Mouse (Mus musculus) lung, embryonic 16.5 days (tissue): ENCODE measurements around the gene Usp29. TPM values are rescaled to one million over a fixed set of nuclear protein-coding genes. Genes with fewer than 3 reads are reported as not detected.
"Not testable (repeated sequence)": the region's sequence is repeated elsewhere in the genome, so short reads cannot be mapped to it uniquely, and the experiment has no call there.

ENCODE experiments used
- ATAC-seq: fragments of 200-750 bp; cut with Nextera tagmentation; 2 replicates; pipeline ENCODE4 v1.8.0; 2017; ENCODE audit warnings: low read depth, mild to moderate bottlenecking, moderate library complexity
- H3K27ac ChIP-seq: fragments of 300-500 bp; sonication (generic); 2 replicates; pipeline ENCODE4 v1.5.1; 2014; ENCODE audit warnings: mild to moderate bottlenecking, control low read depth, low read length
- H3K27me3 ChIP-seq: fragments of 300-500 bp; sonication (generic); 2 replicates; pipeline ENCODE4 v1.6.1; 2014; ENCODE audit warnings: low read depth, low read length, mixed read lengths; ENCODE audit not compliant: control insufficient read depth, insufficient read depth
- H3K36me3 ChIP-seq: fragments of 300-500 bp; sonication (generic); 2 replicates; pipeline ENCODE4 v1.6.1; 2014; ENCODE audit warnings: low read length; ENCODE audit not compliant: control insufficient read depth, insufficient read depth
- H3K4me1 ChIP-seq: fragments of 300-500 bp; sonication (generic); replicated peaks from 2 replicates; pipeline ENCODE4 v1.6.1; 2014; ENCODE audit warnings: low read length, mixed read lengths; ENCODE audit not compliant: control insufficient read depth, insufficient read depth
- H3K4me2 ChIP-seq: fragments of 300-500 bp; sonication (generic); 2 replicates; pipeline ENCODE4 v1.6.1; 2014; ENCODE audit warnings: low read depth, low read length, control low read depth
- H3K4me3 ChIP-seq: fragments of 300-500 bp; sonication (generic); 2 replicates; pipeline ENCODE4 v1.5.1; 2014; ENCODE audit warnings: mild to moderate bottlenecking, low read length, control low read depth
- H3K9ac ChIP-seq: fragments of 300-500 bp; sonication (generic); 2 replicates; pipeline ENCODE4 v1.6.1; 2014; ENCODE audit warnings: low read length, control low read depth
- H3K9me3 ChIP-seq: fragments of 300-500 bp; sonication (generic); 2 replicates; pipeline ENCODE4 v1.6.1; 2016; ENCODE audit warnings: low read length; ENCODE audit not compliant: control insufficient read depth
- WGBS: fragments of 180-500 bp; shearing (Covaris S2); extraction: QIAGEN DNeasy Blood & Tissue Kit; methylation state at CpG from one replicate; pipeline ENCODE4 v1.1.7; 2014; 5-methylcytosine and 5-hydroxymethylcytosine counted together
- polyA plus RNA-seq: library from polyadenylated mRNA; unstranded; fragments of >200 nt; fragmentation: Nextera tagmentation; extraction: Ambion mirVana; gene quantifications from 2 replicates; pipeline ENCODE4 v1.2.1, GENCODE M21; 2015

Gene Usp29
- polyA plus RNA-seq, 1 experiment from 2014 or later = 5.1 TPM

DNA sequence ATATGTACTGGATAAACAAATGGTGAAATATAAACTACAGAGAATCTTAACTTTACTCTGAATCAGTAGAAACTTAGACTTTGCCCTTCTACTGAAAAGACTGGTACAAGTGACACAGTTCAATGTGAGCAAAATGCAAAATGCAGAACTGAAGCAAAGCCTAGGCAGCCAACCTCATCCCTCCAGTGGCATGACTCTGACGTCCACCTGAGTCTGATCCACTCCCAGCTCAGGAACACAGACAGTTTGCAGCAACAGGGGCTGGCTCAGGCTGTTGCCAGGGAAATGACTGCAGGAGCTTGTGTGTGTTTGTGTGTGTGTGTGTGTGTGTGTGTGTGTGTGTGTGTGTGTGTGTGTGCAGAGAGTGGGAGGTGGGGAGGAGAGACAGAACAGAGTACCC is 147.8 kb downstream of the Usp29 start:
- no peak overlapping the region for H3K4me2 ChIP-seq
- H3K4me3 ChIP-seq = no peak overlapping the region
- H3K9me3 ChIP-seq = no peaks in the 10 kb centered on the region
- no peaks in the 10 kb centered on the region for H3K36me3 ChIP-seq
- no peaks in the 10 kb centered on the region for H3K27me3 ChIP-seq
- no peak overlapping the region for H3K27ac ChIP-seq
- ATAC-seq = no peak
- H3K4me1 ChIP-seq = no peaks in the 10 kb centered on the region
- no peak overlapping the region for H3K9ac ChIP-seq
- WGBS = 57% methylated on average over 1 of the region's 1 CpGs

DNA sequence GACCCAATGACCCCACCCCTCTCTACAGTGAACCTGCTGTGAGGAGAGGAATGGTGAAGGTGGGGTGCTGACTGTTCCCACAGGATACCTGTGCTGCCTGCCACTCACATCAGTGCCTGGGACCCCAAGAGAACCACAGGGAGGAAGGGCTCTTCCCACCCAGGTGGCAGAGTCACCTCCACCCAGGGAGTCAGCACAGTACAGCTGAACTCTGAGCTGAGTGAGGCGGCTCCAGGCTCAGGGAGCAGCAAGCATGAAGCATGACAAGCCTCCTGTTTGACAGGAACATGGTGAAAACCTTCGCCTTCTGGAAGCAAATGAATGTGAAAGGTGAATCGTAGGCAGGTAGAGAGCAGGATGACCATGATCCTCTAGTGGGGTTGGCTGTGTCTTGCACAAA is 148.5 kb downstream of the Usp29 start:
- H3K4me1 ChIP-seq, H3K4me3 ChIP-seq, H3K4me2 ChIP-seq, H3K9ac ChIP-seq, H3K36me3 ChIP-seq, H3K27ac ChIP-seq, H3K9me3 ChIP-seq, H3K27me3 ChIP-seq: not testable (repeated sequence)
- ATAC-seq = peak; percentile 26; the same call in 1 of the 2 replicates
- 97% methylated on average over 3 of the region's 3 CpGs for WGBS

DNA sequence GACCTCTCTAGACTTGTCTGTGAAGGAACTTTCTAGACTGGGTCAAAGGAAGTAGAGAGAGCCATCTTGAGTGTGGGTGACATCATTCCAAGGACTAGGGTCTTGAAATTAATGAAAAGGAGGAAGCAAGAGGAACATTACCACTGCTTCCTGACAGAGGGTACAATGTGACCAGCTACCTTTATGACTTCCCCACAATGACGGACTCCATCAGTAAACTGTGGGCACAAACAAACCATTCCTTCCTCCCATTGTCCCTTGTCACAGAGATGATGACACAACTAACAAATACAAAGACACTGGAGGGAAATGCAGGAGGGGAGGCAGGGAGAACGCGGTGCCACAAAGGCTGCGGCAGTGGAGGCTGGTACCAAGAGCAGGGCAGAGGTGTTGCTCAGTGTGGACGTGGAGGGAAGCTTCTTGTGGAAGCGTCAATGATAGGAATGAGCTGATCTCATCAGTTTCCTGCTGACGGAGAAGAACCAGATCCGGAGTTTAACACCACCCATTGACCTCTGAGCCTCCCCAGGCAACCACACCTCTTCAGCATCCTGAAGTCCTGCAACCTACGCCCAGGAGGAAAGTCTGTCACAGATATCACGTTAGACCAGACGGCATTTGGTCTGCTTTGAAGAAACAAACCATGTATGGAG is 149.3 kb downstream of the Usp29 start:
- H3K9me3 ChIP-seq = no peaks in the 10 kb centered on the region
- 56% methylated on average over 11 of the region's 11 CpGs for WGBS
- ATAC-seq = peak; percentile 59
- H3K4me1 ChIP-seq = no peaks in the 10 kb centered on the region
- no peak overlapping the region for H3K9ac ChIP-seq
- no peaks in the 10 kb centered on the region for H3K27me3 ChIP-seq
- H3K4me2 ChIP-seq = no peak overlapping the region
- H3K4me3 ChIP-seq = no peak overlapping the region
- H3K36me3 ChIP-seq = no peaks in the 10 kb centered on the region
- no peak overlapping the region for H3K27ac ChIP-seq

DNA sequence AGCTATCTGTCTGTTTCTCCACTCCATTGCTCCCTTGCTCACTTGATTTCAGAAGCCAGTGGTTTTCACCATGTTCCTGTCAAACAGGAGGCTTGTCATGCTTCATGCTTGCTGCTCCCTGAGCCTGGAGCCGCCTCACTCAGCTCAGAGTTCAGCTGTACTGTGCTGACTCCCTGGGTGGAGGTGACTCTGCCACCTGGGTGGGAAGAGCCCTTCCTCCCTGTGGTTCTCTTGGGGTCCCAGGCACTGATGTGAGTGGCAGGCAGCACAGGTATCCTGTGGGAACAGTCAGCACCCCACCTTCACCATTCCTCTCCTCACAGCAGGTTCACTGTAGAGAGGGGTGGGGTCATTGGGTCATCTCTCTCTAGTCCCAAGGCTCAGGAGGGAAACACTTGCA is 150.5 kb downstream of the Usp29 start:
- ATAC-seq, H3K27me3 ChIP-seq, H3K27ac ChIP-seq, H3K36me3 ChIP-seq, H3K9me3 ChIP-seq, H3K4me2 ChIP-seq, H3K4me1 ChIP-seq, H3K9ac ChIP-seq, H3K4me3 ChIP-seq: not testable (repeated sequence)
- 100% methylated on average over 1 of the region's 1 CpGs for WGBS

DNA sequence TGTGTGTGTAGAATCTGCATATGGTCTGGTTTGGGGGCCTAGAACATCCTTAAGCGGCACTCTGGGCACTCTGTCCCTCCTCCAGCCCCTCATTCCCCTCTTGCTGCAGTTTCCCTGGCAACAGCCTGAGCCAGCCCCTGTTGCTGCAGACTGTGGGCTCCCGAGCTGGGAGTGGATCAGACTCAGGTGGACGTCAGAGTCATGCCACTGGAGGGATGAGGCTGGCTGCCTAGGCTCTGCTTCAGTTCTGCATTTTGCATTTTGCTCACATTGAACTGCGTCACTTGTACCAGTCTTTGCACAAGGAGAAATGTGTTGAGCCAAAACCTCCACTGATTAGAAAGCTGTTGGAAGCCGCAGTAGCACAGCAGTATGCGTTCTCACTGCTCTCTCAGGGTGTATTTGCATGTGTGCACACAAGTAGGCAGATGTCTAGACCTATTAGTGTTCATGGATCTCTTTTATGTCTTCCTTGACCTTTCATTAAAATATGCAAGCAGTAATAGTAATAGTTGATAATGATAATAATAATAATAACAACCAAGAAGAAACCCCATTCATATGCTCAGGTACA is 151.2 kb downstream of the Usp29 start:
- Histone ChIP-seq H3K27ac (no peak overlapping the region), H3K4me2 (no peak overlapping the region), H3K4me1 (no peaks in the 10 kb centered on the region), H3K9ac (no peak overlapping the region), H3K36me3 (no peaks in the 10 kb centered on the region), H3K9me3 (no peaks in the 10 kb centered on the region), H3K27me3 (no peaks in the 10 kb centered on the region), H3K4me3 (no peak overlapping the region)
- WGBS = 42% methylated on average over 6 of the region's 6 CpGs
- no peak for ATAC-seq

DNA sequence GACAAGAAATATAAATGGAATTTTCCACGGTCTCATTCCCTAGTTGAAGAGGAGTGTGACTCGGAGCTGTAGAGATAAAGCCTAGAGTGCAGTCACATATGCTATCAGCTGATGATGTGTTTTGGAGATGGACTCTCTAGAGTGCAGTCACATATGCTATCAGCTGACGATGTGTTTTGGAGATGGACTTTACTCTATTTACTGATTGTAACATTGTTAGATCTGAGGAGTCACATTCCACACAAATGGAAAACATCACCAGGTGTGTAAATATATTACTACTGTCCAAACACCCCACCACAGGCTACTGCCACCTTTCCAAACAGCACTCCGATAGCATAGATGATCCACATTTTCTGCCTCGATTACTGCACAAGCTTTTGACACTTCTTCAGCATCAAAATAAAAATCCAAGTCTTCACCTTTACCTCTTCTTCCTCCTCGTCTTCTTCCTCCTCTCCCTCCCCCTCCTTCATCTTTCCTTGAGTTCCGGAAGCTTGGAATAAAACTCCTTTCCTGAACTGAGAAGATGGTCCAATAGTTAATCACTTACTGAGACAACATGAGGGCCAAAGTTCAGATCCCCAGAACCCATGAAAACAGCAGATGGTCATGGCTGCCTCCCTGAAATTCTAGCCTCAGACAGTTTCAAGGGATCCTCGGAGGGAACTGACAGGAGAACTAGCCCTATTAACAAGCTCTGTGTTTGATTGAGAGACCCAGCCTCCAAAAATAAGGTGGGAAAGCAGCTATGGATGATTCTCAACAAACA is 153.2 kb downstream of the Usp29 start:
- Histone ChIP-seq H3K27me3 (no peaks in the 10 kb centered on the region), H3K4me3 (no peak overlapping the region), H3K4me1 (no peaks in the 10 kb centered on the region), H3K9ac (no peak overlapping the region), H3K27ac (no peak overlapping the region), H3K9me3 (no peaks in the 10 kb centered on the region), H3K36me3 (no peaks in the 10 kb centered on the region), H3K4me2 (no peak overlapping the region)
- WGBS = 60% methylated on average over 8 of the region's 8 CpGs
- ATAC-seq = no peak

DNA sequence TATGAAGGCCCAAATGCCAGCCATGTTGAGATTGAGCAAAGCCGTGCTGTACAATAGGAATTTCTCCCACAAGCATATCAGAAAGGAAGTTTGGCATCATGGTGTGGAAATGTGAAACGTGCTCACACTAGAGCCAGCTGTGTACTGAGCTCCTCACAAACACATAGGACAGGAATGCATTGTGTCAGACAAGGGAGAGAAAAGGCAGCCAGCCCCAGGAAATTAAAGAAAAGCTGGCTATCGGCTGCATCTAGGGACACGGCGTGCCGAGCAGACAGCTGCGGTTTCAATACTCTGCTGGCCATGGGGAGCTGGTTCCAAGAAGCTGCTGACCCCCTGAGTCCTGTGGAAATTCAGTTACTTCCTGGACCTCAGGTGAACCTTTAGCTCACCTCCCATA is 155.0 kb downstream of the Usp29 start:
- ATAC-seq = peak; percentile 87

DNA sequence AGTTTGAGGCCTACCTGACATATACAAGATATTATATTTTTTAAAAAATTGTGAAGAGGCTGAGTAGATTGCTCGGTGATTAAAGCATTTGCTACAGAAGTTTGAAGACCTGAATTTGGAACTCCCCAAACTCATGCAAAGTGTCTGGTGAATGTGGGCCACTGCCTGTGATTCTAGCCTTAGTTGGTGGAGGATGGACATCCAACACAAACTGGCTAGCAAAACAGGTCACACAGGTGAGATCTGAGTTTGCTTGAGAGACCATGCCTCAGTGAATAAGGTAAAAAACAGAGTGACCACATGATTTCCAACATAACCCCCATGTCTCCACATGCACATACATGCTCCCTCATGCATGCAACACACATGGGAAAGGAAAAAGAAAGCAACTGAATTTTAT is 156.5 kb downstream of the Usp29 start:
- Histone ChIP-seq H3K9me3 (no peaks in the 10 kb centered on the region), H3K9ac (no peak overlapping the region), H3K4me1 (no peaks in the 10 kb centered on the region; the same call in 1 of the 2 replicates), H3K4me2 (no peak overlapping the region), H3K36me3 (no peaks in the 10 kb centered on the region), H3K27ac (no peak overlapping the region), H3K4me3 (no peak overlapping the region), H3K27me3 (no peaks in the 10 kb centered on the region)
- 84% methylated on average over 1 of the region's 1 CpGs for WGBS
- ATAC-seq = no peak

More for the DNA sequence above, 155.0 kb downstream of the Usp29 start:
- H3K27me3 ChIP-seq = no peaks in the 10 kb centered on the region
- H3K36me3 ChIP-seq = no peaks in the 10 kb centered on the region
- H3K4me1 ChIP-seq = no peaks in the 10 kb centered on the region
- no peak overlapping the region for H3K4me2 ChIP-seq
- H3K9me3 ChIP-seq = no peaks in the 10 kb centered on the region
- no peak overlapping the region for H3K9ac ChIP-seq
- no peak overlapping the region for H3K4me3 ChIP-seq
- no peak overlapping the region for H3K27ac ChIP-seq
- 58% methylated on average over 7 of the region's 7 CpGs for WGBS

DNA sequence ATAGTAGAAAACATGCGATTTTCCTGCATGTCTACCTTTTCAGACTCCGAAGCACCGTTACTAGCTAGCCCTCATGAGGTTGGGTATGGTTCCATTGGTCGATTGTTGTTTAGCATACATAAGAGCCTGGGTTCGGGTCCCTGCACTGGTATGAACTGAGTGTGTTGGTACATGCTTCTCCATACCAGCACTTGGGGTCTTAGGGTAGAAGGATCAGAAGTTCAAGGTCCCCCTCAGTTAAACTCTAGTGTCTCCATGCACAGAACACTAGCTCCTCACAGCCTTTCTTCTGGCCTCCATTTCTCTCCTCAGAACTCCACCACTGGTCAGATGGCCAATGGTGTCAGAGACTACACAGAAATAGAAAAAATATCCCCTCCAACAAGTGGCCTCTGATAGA is 159.5 kb downstream of the Usp29 start:
- no peaks in the 10 kb centered on the region for H3K9me3 ChIP-seq
- no peaks in the 10 kb centered on the region for H3K27me3 ChIP-seq
- ATAC-seq = no peak
- no peaks in the 10 kb centered on the region; the same call in 1 of the 2 replicates for H3K4me1 ChIP-seq
- 88% methylated on average over 5 of the region's 5 CpGs for WGBS
- H3K4me3 ChIP-seq = no peak overlapping the region
- H3K4me2 ChIP-seq = no peak overlapping the region
- H3K36me3 ChIP-seq = no peaks in the 10 kb centered on the region
- no peak overlapping the region for H3K9ac ChIP-seq
- no peak overlapping the region for H3K27ac ChIP-seq
